Mouse (Mus musculus) thymus, postnatal 0 days (tissue): ENCODE measurements at regions not wholly inside any gene's neighbourhood (a gene's known extent, or its start where the extent isn't known, plus 50 kb on each side); places are given as distances from the start of the nearest gene placed in this dataset.
"Not testable (repeated sequence)": the region's sequence is repeated elsewhere in the genome, so short reads cannot be mapped to it uniquely, and the experiment has no call there.

ENCODE experiments used
- DNase-seq: peaks from one replicate; pipeline ENCODE4 v3.0.0-alpha.2; 2015; ENCODE audit warnings: low spot score

DNA sequence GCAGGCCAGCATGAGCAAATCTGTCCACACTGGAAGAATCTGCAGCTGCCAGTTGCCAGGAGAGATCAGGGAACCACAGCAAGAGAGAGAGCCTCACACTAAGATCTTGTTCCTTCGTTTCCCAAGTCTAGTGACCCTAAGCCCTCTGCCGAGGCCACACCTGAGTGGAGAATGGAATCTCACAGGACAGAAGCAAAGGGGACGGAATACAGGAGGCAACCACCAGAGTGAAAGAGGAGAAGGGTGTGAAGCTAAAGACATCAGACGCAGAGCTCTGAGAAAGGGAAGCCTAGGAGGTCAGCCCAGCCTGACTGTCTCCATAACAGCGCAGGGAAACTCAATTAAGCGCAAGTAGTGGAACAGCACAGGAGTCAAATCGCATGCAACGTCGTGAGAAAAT lies 75.0 kb downstream of the Suds3 start:
- DNase-seq: no peak

DNA sequence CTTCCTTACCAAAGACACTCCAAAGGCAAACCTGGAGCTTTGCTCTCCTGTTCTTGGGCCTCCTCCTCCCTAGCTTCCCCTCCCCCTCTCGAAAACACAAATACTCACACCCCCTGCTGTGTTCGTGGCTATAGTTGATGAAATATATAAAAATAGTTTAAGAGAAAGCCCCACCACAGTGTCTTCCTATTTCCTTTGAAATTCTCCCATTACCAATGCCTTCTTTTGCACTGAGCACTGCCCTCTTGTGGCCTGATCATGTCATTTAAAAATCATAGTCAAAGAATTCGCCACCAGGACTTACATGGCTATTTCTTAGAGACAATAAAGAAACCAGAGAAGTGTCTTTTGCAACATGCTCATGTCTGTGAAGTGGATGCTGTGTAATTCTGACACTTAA lies 78.7 kb downstream of the Suds3 start:
- peak; percentile 2 for DNase-seq

DNA sequence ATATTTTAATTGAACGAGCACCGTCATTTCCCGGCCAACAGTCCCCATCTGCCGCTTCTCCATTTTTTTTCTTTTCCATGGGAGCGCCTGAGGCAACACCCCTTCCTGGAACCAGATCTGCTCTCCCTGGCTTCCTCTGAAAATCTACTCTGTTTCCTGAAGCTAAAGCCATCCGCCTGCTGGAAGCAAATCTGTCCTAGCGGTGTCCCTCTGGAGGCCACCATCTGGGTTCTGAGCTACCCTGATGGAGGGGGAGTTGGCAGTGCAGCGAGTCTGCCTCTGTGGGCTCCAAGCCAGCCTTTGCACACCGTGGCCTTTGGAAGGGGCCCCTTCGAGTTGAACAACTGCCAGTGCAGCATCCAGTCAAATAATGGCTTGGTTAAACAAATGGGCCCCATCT lies 83.8 kb downstream of the Suds3 start:
- no peak for DNase-seq

DNA sequence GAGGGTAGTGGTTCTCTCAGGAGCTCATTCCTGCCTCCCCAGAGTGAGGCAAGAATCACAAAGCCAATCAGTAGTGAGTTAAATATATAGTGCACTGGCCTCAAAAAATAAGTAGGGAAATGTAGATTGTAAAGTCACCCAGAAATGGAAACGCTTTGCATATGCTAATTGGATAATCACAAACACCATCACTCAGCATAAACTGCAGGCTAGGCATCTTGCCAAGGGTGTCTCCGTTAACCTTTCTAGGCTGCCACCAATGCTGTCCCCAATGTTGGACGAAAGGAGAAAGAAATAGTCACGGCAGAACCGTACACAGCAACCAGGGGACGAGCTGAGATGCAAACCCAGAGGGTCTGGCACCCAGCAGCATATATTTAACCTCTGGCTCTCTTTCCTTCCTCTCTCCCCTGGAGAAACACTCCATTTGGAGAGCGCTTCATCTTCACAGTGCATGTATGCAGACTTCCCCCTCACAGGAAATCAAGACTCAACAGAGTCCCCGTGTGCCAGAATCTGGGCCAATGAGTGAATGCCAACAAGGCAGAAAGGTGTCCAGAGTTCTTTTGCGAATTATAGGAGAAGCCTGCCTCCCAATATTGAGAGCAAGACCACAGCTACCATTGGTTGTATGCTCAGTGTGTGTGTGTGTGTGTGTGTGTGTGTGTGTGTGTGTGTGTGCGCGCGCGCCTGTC lies 90.1 kb downstream of the Suds3 start:
- DNase-seq: no peak

DNA sequence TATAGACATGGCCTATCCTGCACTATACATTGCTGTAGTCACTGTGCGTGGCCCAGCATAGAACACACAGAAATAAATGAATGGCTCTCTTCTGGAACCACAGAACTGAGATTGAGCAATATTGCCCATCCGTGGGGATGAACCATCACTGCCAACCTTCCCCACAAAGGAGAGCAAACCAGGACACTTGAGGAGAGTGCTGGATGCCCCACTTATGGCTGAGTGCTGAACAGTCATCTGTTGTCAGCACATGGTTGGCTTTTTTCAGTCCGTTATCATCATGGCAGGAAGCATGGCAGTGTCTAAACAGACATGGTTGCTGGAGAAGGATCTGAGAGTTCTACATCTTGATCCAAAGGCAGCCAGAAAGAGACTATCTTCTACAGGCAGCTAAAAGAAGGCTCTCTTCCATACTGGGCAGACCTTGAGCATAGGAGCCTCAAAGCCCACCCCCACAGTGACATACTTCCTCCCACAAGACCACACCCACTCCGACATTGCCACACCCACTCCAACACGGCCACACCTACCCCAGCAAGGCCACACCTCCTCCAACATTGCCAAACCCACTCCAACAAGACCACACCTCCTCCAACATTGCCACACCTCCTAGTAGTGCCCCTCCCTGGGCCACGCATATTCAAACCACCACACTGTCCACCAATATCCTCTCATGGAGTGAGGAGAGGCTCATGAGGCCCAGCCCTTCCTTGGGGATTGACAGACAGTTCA lies 97.3 kb downstream of the Suds3 start:
- no peak for DNase-seq

DNA sequence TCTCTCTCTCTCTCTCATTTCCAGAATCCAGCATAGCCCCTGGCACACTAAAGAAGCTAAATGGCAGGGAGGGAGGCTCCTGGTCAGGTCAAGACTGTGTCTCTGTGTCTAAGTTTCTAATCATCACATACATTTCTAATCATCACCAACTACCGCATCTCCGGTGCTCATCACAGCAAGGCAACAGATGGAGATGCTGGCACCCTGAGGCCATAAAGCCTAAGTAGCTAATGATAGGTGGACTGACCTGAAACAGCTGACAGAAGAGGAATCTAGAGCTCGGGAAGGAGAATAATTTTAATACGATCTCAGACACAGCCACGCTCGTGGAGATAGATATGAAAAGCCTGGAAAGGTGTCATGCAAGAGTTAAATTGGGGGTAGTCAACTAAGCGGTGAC lies 104.8 kb downstream of the Suds3 start:
- no peak for DNase-seq

DNA sequence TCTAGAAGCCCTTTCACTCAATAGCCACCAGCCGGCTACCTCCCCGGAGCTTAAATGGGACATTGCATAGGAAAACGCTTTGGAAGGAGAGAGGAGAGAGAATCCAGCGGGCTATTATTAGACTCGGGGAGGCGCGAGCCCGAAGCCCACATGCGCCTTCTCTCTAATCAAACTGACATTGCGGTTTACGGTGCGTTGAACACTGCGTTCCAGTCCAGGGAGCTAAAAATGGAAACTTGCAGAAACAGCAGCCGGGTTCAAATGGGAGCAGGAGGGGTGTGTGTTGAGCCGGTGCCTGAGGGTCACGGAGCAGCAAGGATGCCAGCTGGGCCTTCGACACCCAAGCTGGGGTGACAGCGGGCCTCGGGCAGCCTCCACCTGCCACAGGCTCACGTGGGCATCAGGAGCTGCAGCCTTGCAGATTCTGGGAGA lies 115.1 kb downstream of the Suds3 start:
- no peak for DNase-seq

DNA sequence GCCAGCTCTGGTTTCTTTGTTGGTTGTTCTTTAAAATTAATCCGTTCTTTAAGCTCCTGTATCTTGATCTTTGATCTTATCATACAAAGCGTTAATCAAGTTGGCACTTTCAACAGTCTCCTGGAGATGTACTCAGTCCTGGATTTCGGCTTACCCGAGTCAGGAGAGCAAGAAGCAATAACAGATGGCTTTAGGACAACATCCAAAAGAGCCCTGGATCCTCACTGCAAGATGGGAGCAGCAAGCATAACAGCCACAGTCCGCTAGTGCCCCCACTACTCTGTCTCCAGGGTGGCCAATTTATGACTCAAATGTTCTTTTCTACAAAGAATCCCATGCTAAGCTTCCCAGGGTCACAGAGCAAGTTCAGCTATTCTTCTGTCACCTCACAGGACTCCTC lies 121.4 kb downstream of the Suds3 start:
- no peak for DNase-seq

DNA sequence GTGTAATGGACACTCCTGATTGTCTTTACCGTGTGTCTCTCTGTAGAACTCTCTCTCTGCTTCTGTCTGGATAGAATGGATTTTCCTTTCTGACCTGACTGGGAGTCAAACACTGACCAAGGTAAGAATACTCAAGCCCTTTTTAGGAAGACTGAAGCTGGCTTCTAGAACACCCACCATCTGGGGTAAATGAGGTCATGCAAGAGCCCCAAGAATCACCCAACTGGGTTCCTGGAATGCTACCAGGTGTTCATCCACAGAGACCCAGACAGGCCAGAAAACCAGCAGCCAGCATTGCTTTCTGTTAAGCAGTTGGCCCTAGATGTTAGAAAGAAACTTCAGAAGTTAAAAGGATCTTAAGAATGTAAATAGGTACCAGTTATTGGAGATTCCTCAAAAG lies 122.2 kb downstream of the Suds3 start:
- no peak for DNase-seq

DNA sequence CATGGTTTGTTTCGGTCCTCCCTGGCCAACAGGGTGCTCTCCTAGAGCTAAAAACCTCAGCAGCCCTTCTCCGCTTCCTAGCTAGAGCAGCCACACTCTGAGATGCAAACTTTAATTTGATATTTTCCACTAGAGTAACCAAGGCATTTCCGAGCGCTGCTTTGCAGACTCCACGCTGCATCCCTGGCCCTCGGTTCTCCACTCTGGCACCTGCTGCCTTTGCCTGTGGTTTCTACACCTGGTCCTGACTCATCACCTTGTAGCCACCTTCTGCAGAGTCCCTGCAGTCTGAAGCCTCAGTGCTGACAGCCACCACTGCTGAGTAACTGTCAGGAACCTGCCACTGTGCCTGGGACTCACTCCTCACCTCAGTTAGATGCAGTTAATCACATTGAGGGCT lies 124.5 kb downstream of the Suds3 start:
- DNase-seq: no peak

DNA sequence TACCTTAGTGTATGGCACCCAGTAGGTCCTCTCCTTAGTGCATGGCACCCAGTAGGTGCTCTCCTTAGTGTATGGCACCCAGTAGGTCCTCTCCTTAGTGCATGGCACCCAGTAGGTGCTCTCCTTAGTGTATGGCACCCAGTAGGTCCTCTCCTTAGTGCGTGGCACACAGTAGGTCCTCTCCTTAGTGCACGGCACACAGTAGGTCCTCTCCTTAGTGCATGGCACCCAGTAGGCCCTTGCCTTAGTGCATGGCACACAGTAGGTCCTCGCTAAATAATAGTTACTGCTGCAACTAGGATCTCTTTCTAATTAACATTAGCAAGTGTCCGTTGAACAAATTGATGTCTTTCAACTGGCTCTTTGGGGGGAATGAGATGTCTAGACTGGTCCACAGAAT lies 144.4 kb downstream of the Suds3 start:
- not testable (repeated sequence) for DNase-seq

DNA sequence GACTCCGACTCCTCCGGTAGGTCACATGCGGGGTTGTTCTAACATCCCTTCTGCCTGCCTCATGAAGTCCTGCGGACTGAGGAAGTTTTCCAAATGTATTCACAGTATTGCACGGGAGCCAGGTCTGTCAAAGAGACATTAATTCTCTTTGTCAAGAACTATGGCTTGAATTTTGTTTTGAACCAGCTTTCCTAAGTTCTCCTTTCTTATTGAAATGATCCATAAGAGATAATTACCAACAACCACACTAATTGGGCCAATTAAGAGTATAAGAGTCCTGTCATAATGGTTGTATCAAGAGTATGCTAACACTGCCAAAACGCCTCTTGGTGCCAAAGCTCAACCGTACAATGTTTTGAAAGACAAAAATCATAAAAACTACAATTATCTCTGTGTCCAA lies 151.7 kb downstream of the Suds3 start:
- no peak for DNase-seq

DNA sequence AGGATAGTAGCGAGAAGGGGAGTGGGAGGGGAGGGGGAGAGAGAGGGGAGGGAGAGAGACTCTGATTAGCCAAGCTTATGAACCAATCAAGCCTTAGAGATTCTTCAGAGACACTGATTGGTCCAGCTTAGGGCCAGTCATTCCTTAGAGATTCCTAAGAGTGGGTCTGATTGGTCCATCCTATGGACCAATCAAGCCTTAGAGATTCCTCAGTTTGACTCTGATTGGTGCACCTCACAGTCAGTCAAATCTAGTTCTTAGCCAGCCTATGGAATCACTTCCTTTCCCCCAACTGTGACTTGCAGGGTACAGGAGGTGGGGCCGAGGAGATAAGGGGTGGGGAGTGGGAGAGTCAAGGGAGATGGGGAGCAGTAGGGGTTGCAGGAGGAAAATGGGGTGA lies 152.8 kb downstream of the Suds3 start:
- no peak for DNase-seq

DNA sequence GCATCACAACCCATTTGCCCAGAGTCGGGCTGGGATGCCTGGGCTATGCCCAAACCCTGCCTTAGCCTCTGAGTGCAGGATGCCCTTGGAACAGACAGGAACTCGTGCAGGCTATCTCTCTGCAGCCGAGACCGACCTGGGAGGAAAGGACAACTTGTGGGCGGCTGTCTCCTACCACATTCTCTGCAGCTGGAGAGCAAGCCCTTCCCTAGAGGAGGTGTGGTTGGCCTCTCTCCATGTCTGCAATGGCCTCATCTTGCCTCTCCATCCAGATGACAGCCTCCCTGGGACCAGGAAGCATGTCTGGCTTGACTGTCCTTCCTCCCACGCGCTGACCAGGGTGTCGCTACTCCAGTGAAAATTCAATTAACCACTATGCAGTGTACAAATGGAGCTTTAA lies 155.9 kb downstream of the Suds3 start:
- DNase-seq: no peak

DNA sequence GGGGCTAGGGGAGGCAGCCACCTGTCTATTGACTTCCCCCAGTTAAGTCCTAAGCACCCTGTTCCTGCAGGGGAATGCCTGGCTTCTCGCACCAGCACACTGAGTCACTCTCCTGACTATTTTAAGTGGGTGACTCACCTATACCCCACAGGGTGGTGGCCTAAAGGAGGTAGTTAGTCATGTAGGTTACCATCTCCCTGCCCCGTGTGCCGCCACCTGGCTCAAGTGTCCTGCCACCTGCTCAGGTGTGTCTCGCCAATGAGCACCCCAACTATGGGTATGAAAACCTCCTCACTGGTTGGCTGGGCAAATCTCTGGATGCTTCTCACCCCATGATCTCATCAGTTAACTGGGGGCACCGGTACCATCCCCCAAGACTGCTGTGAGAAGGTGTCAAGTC lies 157.8 kb downstream of the Suds3 start:
- DNase-seq: no peak

DNA sequence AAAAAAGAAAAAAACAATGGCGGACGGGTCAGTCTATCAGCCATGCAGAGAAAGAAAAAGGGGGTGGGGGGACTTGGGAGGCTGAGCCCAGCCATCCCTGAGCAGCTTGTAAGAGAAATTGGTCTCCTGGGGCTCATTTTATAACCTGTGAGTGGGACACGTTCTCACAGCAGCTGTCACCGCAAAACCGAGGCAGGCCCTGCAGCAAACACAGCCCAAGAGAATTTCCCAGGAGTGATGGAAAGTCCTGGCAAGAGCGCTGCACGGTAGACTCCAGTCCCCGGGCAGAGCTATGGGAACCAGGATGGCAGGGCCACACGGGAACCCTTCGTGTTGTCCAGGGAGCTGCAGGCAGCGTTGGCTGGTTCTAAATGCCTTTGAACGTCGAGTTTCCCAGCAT lies 159.3 kb downstream of the Suds3 start:
- no peak for DNase-seq

DNA sequence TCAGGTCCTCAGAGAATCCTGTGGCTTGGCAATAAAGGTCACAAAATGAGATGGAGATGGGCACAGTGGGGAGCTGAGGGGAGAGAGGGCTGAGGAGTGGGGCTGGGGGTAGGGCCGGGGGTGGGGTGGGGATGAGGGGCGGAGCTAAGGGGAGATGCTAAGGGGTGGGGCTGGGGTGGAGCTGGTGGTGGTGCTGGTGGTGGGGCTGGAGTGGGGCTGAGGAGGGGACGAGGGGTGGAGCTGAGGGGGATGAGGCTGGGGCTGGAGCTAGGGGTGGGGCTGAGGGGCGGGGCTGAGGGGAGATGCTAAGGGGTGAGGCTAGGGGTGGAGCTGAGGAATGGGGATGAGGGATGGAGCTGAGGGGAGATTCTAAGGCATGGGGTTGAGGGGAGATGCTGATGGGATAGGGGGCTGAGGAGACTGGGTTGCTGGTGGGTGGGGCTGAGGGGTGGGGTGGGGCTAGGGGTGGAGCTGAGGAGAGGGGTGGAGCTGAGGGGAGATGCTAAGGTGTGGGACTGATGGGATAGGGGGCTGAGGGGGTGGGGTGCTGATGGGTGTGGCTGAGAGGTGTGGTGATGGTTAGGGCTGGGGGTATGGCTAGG lies 165.5 kb downstream of the Suds3 start:
- DNase-seq: no peak

DNA sequence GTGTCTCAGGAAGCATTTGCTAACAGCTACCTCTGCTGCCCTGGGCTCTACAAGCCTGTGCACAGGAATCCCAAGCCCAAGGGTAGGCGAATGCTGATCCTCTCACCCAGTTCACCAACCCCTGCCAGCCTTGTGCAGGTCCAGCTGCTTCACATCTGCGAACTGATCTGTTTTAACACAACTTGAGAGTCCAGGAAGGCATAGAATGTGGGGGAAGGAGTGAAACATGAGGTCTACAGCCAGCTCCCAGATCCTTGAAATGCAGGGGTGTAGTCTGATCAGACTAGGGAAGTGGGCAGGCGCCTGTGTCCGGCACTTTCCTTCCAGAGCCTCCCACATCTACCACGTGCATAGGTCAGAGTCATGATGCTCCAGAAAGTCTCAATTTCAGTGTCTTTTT lies 181.3 kb downstream of the Suds3 start:
- no peak for DNase-seq

DNA sequence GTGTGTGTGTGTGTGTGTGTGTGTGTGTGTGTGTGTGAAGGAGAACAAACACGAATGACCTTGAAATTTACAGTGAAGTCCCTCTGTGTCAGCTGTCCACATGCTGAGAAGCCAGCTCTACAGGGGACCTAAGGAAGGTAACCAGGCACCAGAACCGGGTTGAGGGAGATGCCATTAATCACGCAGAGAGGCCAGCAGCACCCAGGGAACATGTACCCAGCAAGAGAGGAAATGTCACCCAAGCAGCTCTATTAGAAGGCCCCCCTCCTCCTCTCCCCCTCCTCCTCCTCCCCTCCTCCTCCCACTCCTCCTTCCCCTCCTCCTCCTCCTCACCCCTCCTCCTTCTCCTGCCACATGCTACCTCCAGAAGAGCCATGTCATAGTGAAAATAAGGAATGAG lies 181.8 kb downstream of the Suds3 start:
- no peak for DNase-seq

DNA sequence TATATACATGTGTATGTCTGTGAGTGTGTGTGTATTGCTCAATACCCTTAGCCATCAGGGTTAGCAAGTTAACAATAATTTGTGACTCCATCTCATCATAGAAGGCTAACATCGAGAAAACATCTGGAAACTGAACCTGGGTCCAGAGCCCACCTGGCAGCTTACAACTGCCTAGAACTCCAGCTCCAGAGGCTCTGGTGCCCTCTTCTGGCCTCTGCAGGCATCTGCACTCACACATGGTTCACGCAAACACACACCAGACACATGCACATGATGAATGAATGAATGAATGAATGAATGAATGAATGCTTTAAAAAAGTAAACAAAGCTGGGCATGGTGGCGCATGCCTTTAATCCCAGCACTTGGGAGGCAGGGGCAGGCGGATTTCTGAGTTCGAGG lies 182.8 kb downstream of the Suds3 start:
- DNase-seq: no peak

DNA sequence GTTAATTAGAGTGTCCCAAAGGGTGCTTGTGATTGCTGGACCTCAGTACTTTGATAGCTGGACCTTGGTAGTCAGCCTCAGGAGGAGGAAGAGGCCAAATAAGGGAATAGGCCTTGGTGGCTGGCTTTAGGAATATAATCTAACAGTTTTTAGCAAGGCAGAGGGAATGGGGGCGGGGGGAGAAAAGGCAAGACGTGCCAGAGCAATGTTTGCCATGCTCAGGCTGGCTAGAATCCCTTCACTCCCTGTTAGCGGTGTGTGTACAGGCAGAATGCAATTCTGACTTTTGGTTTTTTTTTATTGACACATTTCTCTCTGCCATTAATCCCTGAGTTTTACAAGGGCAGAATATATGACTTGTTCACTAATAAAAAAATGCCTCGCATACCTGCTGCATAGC lies 192.2 kb downstream of the Suds3 start:
- no peak for DNase-seq

DNA sequence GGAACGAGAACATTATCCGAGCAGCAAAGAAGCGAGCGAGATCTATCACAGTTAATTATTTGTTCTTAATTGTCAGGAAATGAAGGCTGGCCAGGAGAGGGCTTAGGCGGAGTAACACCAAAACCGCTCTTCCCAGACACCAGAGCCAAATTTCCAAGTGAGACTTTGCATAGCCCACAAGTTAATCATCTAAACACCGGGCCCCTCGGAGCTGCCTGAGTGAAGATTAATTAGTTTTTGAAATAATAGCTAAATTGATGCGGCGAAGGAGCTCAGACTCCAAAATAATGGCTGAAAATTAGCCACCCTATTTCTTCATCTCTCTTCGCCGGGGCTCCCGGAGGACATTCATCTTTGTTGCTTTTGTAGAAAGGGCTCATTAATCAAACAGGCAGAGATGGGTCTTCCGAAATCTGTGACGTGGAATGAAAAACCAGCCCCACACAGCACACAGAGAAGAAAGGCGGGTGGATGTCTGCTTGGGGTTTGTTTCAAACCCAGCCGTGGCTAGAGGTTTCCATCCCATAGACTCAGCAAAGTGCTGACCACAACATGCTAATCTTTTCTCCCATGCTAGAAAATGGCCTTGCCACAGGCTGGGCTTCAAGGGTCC lies 193.7 kb downstream of the Suds3 start:
- no peak for DNase-seq

DNA sequence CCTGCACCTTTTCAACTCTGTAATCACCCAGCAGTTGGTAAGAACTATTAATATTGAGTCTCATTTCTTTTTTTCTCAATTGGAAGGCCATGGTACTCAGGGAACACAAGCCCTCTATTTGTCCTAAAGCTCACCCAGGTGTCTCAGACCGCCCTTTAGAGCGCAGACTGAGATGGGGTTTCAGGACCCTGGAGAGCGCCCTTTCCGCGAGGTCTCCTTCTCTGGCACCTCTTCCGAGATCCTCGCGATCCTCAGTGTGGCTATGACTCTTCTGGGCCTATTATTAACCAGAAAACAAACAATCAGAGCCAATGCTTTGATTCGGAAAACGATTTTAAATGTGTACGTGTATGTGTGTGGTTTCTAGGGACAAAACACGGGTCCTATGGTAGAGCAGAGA lies 201.0 kb downstream of the Suds3 start:
- DNase-seq: no peak
